ENCODE assay signal across 1 mouse cellular context in the genomic region with DNA sequence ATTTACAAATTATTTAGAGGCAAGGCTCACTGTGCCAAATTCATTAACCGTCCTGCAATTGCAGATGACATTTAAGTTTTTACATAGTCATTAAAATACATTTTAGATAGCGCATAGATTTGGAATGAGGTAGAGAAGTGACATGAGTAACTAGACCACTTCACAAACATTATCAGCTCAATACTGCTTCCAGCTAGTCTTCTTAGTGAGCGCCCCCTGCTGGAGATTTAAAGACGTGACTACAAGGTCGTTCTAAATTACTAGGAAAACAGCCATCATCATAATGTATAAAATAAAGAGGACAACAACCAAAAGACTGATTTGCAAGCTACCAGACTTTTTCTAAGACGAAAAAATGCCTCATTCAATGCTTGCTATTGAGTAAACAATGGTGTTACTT.
TF ChIP-seq lines count a peak whose summit lies in the region.

No protein-coding gene starts in this region.

TF ChIP-seq in CH12.LX, 34 proteins besides CTCF, POLR2A, EP300 and RAD21 (continued from another document):
- TF ChIP-seq ZMIZ1 (IDR thresholded peaks at IDR 0.05; ENCODE audit: low read depth, low read length) (no peak), ETS1 (conservative IDR thresholded peaks at IDR 0.05; ENCODE audit: low read depth, low read length) (no peak), BHLHE40 (IDR thresholded peaks at IDR 0.05; ENCODE audit: low read depth, low read length) (no peak), TCF12 (IDR thresholded peaks at IDR 0.05; ENCODE audit: low read depth, low read length) (no peak)
TF ChIP-seq in CH12.LX: peak in this region for 0.
